Mouse (Mus musculus) liver, embryonic 14.5 days (tissue): ENCODE results near the gene Adamts4.

Experiments used
- CTCF ChIP-seq: IDR thresholded peaks from 2 replicates; pipeline ENCODE4 v1.5.1; 2016; ENCODE audit warnings: antibody characterized with exemption, low read depth, control low read depth
- EP300 ChIP-seq: IDR thresholded peaks from 2 replicates; pipeline ENCODE4 v1.6.1; 2016; ENCODE audit warnings: antibody characterized with exemption, low read depth

DNA sequence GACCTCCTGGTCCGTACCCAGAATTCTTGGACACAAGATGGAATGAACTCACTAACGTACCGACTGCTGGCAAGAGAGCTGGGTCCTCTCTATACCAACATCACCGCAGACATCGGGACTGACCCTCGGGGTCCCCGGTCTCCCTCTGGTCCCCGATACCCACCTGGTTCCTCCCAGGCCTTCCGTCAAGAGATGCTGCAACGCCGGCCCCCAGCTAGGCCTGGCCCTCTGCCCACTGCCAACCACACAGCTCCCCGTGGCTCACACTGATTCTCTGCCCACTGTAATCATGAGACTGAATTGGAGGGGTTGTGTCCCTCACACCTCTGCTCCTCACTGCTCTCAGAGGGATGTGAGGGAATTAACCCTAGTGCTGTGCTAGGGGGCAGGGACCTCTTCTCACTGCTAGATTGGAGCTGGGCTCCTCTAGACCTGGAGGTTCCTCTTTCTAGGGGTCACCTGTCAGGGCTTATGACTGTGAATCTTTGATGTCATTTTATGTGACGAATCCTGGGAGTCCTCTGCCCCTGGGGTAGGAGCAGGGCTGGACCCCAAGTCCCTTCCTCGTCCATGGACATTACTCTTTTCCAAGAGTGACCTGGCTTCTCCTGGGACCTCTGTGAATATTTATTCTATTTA is 26.0 kb downstream of the Adamts4 start:
- TF ChIP-seq CTCF (no peak; the same call in 1 of the 2 replicates), EP300 (no peak)
